Mouse (Mus musculus) kidney, adult 11 months (tissue): ENCODE data around the gene Pax7.

Experiments used
- DNase-seq: peaks from one replicate; pipeline ENCODE4 v3.0.0; 2022

The Pax7 gene

DNA sequence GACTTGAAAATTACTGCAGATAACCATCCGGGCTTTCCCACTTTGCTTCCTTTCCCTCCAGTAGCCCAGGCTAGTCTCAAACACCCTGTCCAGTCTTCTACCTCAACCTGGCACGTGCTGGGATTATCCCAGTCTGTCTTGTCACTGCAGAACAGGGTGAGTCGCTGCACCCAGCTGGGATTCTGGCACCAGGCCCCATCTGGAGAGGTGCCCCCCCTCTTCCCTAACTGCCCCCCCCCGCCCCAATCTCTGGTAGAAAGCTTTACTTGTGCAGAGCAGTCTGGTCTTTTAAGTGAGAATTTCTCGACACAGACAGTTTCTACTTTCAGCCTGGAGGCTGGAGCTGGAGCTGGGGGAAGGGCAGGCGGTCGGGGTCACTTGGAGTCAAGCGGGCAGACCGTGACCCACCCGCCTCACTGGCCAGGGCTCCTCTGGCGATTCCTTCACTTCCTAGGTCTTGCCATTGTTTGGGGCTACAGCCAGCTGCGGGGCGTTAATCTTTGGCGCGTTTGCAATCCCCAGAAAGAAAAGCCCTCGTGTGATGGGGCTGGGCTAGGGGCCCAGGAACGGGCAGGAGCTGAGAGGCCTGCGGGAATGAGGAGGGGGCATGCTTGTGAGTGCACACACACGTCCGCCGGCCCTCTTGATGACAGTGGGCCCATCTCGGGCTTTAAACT lies 22.4 kb downstream of the Pax7 start:
- DNase-seq: no peak

DNA sequence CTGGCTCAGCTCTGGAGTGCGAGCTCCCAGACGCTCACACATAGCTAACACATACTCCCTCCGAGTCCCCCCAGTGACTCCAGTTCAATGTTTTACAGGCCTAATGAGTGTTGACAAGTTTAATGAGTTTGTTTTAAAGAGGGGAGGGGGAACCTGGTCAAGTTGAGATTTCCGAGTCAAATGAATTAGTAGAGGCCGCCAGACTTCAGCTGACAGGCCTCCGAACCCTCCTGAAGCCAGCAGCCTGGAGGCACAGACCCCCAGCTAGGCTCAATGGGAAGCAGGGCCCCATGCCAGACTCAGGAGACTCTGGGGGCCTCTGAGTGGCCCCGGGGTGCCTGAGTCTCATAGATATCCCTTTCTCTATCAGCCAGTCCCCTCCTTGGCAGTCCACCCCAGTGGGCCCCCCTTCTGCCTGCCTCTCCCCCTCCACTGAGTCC lies 23.9 kb downstream of the Pax7 start:
- DNase-seq: no peak

DNA sequence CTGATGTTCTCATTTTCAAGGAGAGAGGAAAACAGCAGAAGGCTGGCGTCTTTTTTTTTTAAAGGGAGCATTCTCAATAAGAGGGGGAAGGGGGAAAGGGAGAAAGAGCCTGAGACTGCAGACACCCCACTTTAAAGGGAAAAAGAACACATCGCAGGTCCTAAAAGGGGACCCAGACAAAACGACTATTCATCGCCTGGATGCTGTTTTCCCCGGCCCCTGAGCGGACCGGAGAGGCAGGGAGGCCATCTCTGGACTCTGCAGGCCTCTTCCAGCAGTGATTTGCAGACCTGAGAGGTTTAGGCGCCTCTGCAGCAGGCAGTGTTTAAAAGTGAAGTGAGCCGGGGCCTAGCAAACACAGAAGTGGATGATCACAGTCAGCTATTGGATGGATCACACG lies 25.5 kb downstream of the Pax7 start:
- no peak for DNase-seq

DNA sequence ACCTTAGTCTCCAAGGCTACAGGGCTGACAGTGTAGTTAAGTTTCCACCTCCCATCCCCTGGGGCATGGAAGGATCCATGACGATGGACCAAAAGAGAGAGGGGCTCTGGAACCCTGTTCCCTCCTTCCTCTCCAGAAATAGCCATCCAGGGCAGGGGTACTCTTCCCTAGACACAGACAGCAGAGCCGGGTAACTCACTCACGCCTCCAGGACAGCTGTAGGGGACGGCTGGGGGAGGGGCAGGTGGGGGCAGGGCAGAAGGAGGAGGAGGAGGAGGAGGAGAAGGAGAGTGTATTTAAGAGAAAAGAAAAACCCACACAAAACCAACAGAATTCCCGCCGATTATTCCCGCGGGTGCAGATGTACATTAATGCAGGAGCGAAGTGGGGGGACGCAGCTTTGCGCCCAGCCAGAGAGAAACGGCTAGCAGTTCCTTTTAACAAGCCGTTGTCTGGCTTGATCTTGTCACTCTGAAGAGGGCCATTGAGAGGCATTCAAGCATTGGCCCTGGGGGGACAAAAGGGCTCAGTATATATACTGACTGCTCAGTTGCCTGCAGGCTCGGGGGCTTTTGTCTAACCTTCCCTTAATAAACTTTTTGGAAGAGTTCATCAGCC lies 26.0 kb downstream of the Pax7 start:
- DNase-seq: no peak

DNA sequence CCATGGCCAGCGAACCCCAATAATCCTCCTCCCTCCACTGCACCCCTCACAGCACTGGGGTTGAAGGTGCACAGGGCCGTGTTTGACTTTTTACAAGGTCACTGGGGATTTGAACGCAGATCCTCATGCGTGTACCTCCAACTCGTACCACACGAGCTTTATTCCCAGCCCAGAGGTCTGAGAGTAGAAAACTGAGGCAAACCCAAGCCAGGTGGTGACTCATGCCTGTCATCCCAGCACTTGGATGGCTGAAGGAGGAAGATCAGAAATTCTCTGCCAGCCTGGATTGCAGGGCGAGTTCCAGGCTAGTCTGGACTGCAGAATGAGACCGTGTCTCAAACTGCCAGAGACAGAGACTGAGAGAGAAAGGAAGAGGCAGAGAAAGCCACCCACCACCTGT lies 28.4 kb downstream of the Pax7 start:
- no peak for DNase-seq

DNA sequence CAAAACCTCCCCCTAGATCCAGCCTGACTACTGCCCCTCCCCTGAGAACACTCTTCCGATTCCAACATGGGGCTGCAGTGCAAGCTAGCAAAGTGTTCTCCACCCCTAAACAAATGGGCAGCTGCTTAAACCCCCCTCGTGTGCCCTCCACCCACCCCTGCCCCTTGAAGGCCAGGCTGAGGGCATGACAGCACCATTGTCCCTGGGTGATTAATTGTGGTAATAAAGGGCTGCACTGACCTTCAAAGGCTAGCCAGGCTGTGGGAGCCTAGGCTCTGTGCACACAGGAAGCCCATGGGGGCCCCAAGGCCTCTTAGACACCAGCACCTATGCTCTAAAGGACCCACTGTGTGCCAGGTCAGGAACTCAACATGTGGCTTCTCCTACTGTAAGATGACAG lies 29.3 kb downstream of the Pax7 start:
- DNase-seq: no peak

DNA sequence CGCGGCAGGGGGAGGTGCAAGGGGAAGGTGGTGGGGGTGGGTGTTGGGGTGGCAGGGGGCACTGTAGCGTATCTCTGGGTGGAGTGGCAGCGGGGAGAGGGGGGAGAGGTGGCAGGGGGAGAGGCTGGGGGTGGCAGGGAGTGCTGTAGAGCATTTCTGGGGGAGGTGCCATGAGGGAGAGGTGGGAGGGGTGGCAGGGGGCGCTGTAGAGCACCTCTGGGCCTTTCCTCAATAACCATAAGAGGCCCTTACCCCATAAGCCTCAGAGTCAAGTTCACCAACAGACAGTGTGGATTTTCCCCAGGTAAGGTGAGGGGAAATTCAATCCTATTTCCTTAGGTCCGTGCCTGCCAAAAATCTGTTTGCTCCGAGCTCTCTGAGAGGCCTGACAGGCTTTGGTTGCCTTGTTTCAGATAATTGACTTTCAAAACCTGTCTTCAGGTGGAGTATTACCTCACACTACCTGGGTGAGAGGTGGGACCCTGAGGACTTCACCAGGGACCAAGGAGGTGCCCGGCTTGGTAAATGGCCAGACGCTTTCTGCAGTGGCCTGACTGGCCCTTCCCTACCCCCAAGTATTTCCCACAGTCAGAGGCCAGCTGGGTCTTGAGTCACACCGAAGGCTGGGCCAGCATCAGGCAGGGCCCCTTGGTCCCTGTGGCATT lies 33.8 kb downstream of the Pax7 start:
- no peak for DNase-seq

DNA sequence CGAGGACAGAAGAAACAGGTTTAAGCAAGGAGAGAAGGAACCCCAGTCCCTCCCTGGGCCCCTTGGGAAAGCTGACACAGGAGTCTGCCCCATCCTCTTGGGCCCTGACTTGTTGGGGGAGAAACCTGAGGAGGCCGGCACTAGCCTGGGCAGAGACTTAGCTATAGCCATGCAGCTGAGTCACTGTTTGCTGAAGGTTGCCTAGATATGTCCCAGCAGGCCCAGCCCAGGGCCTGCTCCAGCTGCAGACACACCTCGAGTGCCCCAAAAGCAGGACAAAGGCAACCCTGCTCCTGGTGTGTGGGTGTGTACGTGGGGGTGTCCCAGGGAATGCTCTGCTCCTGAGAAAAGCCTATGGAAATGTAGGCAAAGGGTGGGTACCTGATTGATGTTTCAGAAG lies 36.0 kb downstream of the Pax7 start:
- no peak for DNase-seq

DNA sequence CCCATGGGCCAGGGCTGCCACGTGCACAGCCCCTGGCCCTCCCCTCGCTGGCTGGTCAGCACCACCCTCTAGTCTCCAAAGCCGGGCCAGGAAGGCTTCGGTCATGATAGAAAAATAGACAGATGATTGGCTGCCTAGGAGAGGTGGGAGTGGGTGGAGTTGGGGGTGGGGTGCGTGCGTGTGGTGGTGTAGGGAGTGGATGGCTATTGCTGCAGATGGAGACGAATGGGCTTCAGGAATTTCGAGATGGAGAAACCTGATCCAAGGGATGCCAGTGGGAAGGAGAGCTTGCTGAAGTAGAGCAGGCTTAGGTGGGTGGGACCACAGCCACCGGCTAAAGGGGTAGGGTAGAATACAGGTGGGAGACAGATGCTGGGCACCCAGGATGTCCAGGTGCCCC lies 37.2 kb downstream of the Pax7 start:
- no peak for DNase-seq

DNA sequence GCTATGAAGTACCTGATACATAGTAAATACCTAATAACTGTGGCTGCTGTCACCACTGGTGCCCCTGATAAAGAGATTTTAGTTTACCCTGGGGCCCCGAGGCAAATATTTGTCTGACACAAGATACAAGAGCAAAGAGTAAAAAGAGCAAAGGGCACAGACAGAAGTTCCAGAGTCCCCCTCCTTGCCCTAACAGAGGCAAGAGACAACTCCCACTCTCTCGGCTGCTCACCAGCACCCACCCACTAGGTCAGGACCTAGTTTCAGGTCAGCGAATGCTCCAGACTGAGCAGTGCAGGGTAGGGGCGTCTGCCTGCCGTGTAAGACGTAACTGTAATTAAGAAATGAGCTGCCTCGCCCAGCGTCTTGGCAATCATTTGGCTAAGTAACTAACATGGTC lies 42.2 kb downstream of the Pax7 start:
- no peak for DNase-seq

DNA sequence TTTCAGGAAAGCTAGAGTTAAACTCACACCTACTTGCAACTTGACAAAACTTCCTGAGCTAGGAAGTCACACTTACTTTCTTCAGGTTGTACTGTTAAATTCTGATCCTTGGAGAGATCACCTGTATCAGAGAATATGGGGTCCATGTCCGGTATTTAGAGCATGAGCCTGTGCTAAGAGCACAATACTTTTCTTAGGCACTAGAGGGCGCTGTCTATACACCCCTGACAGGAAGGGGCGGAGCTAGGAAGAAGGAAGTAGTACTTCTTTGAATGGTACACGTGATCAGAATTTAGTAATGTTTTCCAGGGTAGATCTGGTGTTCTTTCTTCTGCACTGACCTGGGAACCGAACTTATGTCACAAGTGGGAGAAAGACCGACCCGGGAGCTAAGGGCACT lies 43.6 kb downstream of the Pax7 start:
- no peak for DNase-seq

DNA sequence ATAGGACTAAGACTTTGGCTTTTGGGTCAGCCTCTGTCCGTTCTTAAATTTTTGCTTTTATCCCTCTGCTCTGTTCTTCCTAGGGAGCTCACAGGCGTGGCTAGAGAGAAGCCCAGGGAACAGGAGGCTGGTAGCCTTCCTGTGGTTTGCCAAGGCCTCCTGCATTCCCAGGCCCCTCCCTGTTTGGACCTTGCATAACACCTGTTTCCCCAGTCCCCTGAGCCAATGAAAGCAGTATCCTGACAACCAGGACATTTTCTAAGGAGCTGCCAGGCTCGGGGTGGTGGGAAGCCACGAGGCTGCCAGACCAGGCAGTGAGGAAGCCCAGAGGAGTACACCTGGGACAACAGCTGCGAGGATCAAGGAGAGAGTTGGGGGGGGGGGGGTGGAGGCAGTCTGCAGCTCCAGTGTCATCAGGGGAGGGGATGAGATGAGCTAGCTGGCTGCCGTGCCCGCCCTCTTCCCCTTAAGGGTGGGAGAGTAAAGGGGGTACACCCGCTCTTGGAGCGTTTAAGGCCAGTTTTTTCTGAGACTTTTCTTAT lies 50.3 kb downstream of the Pax7 start:
- DNase-seq: no peak

DNA sequence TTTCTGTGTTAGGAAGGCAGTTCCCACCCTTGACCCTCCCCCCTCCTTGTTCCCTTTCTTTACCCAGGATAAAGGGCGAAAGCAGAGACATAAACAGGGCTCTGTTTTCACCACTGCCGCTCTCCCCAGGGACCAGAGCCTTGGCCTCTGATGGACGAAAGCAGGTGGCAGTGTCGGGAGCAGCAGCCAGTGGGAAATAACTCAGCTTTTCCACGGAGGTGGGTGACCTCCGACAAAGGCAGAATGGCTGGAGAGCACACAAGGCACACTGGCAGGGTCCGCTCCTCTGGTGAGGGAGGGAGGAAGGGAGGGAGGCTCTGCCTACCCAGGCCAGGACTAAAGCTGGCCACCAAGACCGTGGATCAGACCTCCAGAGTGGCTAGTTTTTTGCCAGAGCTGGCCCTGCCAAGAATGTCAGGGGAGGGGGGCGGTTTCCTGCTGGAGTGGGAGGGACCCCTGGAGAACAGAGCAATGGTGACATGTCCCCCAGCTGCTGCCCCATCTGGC lies 62.1 kb downstream of the Pax7 start:
- no peak for DNase-seq

DNA sequence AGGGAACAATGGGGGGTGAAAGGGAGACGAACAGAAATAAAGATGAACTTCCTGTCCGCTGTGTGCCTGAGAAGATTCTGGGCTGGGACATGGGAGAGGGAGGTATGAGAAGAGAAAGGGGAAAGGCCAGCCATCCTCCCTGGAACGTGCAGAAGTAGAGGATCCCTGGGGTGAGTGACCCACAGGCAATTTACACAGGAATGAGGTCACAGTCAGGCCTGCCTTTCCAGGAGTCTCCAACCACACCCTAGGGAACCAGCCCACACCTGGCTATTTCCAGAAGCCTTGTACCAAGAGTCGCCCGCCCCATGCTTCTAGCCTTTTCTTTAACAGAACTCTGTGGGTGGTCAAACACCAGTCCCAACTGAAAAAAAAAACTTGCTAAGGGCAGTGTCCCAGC lies 65.5 kb downstream of the Pax7 start:
- DNase-seq: no peak

DNA sequence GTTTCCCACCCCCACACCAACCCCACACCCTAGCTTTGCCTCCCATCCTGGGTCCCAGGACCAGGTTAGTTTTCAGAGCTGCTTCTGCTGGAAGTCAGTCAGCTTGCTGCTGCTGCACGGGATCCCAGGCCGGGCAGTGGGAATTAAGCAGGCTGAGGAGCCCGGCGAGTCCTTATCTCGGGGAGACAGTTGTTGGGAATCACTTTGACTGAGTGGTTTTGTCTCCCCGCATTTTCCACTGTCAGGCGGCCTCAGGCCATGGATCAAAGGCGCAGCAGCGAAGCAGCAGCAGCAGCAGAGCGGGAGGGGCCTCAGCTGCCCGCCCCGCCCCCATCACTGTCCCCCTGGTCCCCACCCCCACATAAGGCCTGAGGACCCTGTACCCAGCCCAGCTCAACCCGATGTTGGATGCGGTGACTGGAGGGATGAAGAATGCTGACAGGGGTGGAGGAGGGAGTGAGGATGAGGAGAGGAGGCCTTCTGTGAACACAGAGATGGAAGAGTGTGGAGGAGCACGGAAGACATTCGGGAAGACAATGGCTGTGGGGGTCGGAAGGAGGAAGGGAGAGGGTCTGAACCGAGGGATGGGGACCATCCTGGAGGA lies 66.1 kb downstream of the Pax7 start:
- no peak for DNase-seq

DNA sequence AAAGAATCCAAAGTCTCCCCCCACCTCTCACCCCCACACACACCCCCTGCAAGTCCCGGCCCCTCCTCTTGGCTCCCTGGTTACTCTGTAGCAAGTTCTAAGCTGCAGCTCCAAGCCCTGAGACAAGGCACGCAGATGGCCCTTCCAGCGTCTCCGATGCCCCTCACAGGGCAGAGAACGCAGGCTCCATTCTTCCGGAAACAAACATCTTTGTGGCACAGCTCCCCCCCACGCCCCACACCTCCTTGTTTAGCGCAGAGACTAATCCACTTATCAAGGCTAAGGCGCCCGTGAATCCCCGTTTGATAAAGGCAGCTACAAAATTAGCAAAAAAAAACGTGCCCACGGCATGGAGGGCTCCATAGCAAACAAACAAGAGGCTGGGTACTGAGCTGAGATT lies 71.4 kb downstream of the Pax7 start:
- no peak for DNase-seq

DNA sequence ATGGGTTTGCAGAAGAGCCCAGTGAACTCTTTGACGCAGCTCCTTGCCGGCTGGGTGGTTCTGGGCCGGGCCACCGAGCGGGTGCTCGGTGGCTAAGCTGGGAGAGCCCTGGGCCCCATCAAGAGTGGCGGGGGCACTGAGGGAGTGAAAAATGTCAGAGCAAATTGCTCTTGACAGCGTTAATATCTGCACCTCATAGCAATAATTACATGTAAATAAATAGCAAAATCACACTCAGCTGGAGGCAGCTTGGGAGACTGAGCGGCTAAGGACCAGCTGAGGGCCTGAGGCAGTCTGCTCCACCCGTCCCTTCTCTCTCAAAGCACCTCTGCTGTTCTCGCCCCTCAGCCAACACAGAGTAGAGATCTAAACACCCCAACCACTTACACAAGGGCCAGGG lies 72.6 kb downstream of the Pax7 start:
- no peak for DNase-seq

DNA sequence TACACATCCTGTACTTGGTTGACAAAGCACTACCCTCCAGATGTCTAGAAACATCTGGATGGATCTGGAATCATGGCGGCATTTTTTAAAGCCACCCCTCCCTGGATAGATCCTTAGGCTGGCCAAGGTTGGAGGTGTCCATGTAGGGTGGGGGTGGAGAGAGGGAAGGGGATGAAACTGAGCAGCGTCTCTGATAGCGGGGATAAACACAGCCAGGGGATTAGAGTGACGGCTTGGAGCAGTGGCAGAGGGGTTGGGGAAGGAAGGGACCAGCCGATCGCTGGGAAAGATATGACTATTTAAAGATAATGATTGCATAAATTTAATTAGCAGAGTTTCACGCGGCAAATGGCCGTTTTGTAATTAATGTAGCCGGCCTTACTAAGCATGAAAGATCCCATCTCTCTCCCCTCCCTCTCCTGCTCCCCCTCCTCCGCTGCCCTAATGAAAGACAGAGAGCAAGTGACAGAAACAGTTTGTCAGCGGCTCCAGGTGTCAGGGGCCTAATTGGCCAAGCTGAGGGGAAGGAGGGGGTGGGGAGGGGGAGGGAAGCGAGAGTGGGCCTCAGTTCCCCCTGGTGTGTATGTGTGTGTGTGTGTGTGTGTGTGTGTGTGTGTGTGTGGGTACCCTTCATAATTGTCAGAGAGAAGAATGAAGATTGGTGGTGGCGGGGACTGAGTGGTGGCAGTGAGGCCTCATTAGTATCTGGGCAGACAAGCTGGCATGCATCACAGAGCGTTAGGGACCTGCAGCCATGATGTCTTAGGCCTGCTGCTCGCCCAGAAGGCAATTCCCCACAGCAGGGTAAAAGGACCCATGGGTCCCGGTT lies 74.6 kb downstream of the Pax7 start:
- no peak for DNase-seq

DNA sequence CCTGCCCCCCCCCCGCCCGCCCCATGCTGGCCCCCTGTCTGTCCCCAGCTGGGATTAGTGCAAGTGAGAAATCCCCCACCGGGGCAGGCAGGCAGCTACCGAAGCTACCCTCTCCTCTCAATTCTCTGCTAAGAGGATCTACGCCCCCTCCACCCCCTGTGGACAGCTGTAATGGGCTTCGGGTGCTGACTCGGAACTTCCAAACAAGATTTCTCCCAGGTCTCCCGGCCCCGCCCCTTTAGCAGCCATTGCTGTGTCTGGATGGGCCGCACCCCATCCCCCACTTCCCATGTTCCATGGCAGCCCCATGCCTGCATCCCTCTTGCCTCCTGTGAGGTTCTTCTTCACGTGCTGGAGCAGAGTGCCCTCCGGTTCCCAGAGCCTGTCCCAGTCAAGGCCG lies 76.4 kb downstream of the Pax7 start:
- DNase-seq: no peak

DNA sequence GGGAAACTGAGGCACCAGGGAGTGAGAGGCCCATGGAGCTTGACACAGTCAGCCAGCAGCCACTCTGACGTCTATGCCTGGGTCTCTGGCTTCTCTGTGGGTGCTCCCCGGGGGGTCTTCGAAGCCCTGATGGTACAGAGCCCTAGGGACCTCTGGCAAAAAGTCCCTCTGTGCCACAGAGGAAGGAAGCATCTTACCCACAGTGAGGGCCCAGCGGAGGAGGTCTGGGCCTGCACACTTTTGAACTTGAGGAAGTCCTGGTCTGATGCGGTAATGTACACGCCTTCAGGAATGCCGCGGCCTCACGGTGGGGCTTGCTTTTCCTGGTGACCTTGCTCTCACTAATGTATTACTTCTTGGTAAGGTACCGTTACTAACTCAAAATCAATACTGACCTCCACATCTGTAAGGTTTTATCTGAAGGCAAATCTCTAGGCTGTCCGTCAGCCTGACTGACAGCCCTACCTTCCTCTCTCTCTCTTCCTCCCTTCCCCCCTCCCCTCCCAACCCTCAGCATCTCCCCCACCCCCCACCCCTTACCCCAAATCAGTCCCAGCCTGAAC lies 79.1 kb downstream of the Pax7 start:
- no peak for DNase-seq

DNA sequence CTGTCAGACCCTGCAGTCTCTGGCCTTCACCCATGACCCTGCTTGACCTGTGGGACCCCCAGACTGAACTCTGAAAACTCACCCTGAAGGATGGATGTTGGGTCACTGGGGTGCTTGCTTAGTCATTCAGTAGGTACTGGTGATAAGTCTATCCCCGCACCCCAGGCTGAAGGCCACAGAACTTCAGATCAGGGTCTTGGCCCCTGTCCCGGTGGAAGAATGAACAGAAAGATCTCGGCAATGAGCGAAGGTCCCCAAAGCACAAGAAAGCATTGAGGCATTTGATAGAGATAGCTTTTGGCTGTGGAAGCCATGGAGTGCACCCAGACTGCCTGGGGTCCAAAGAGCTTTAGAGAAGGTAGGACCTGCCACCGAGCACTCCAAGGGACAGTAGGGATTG lies 82.4 kb downstream of the Pax7 start:
- DNase-seq: no peak

DNA sequence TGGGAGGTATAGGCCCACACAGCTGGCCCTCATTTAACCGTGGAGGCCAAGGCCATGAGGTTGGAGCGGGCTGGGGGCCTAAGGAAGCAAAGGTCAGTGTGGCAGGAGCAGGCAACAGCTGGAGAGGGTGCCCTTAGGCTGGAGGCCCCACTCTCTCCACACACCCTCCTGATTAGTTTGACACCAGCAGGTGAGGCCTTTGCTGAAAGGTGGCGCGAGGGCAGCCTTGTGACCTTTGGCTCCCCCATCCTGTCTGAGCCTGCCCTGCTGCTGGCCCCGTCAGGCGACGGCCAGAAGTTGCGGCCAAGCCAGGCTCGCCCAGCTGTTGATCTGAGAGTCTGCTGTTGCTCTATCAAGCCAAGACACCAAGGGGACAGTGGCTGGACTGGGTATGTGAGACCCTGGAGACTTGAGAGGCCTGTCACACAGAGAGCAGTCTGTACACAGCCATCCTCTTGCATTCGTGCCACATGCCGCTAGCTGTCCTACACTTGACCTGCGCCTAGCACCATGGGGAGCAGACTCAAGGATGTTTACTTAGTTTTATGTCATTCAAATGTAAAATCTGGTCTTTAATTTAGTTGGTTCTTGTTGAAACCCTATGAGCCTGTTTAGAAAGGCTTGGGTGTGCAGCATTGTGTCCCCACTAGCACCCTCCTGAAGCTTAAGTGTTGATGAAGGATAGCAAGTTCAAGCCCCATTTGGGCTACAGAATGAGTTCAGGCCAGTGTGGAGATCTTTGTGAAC lies 86.0 kb downstream of the Pax7 start:
- no peak for DNase-seq
